In the genomic region with DNA sequence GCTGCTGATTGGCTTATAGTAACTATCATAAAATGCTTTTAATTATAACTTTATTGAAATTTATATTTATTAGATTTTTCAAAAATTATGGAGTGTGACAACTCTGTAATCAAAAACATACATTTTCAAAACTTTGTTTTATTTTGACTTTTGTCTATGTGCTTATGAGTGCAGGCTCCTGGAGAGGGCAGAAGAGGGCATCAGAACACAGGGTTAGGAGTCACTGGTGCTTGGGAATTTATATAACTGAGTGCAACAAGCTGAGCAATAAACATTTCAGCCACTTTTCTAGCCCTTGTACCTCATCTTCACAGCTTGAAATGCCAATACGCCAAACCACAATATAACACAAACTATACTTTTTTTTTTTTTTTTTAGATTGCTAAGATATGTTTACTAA, we compare ENCODE assay signal across 18 mouse cellular contexts.
DNase-seq lines count a peak whose midpoint lies in the region; ATAC-seq and TF ChIP-seq lines count a peak whose summit lies in the region.
"Had no signal": no experiment of that assay in that cellular context is flagged by ENCODE, and none has a peak within 500 bp of the region (broad histone marks: within the 10 kb centered on the region; RNA-seq: fewer than 3 reads in every experiment).

No protein-coding gene starts in this region.

- H3K9me3 ChIP-seq in forebrain, postnatal 0 days (ENCODE audit: low read length): no peaks in the 10 kb centered on the region
- no peaks in the 10 kb centered on the region for H3K9me3 ChIP-seq in forebrain, embryonic 11.5 days (ENCODE audit: control insufficient read depth, low read length)
- H3K9me3 ChIP-seq in midbrain, embryonic 11.5 days (ENCODE audit: control insufficient read depth, low read length): no peaks in the 10 kb centered on the region
- H3K9me3 ChIP-seq in midbrain, embryonic 16.5 days (replicated peaks; ENCODE audit: control insufficient read depth, low read length, poor library complexity, severe bottlenecking): no peaks in the 10 kb centered on the region
- no peaks in the 10 kb centered on the region for H3K9me3 ChIP-seq in ES-E14 (ENCODE audit: control insufficient read depth, insufficient read depth, low read depth, low read length)
- H3K9me3 ChIP-seq: heart, embryonic 15.5 days; hindbrain, embryonic 13.5 days; lung, embryonic 15.5 days had no signal

- peak; percentile 22; the same call in 1 of the 2 replicates for TF ChIP-seq CTCF in forebrain, postnatal 0 days (IDR thresholded peaks at IDR 0.05; ENCODE audit: low read depth)
- TF ChIP-seq CTCF in embryonic fibroblast, embryonic 13.5 days (IDR thresholded peaks at IDR 0.05; ENCODE audit: borderline replicate concordance, insufficient read depth, low read length): 0 out of 2 replicates have a peak, but pooled peaks have one; percentile 10

- H3K4me3 ChIP-seq in forebrain, postnatal 0 days (ENCODE audit: low read depth, low read length): no peak overlapping the region
- H3K4me3 ChIP-seq in forebrain, embryonic 11.5 days (ENCODE audit: low read depth, low read length): no peak overlapping the region
- no peak overlapping the region for H3K4me3 ChIP-seq in midbrain, embryonic 11.5 days (ENCODE audit: low read depth, low read length)
- H3K4me3 ChIP-seq in midbrain, embryonic 16.5 days (ENCODE audit: low read depth, low read length): no peak overlapping the region
- H3K4me3 ChIP-seq in ES-E14 (ENCODE audit: insufficient read depth in 1 of 2, low read depth in 1 of 2, low read length in 2 of 2, poor library complexity in 1 of 2, severe bottlenecking in 1 of 2): no peak overlapping the region
- no peak overlapping the region for H3K4me3 ChIP-seq in embryonic fibroblast, embryonic 13.5 days (ENCODE audit: insufficient read depth, low read length)
- H3K4me3 ChIP-seq: heart, embryonic 15.5 days; hindbrain, embryonic 13.5 days; lung, embryonic 15.5 days; myocyte had no signal

- in situ Hi-C loops in ES-E14 (cut with MboI; ENCODE audit: low sequenced_read_pairs in 2 of 2, unreplicated experiment in 2 of 2): loop anchor here in 1 of 2 experiments (25.0 kb wide), 1 partner anchor 567 kb away; a partner anchor contains a TSS

- H3K4me2 ChIP-seq in forebrain, postnatal 0 days (ENCODE audit: low read depth): no peak overlapping the region
- no peak overlapping the region for H3K4me2 ChIP-seq in forebrain, embryonic 11.5 days (ENCODE audit: low read depth, low read length, severe bottlenecking)
- no peak overlapping the region for H3K4me2 ChIP-seq in midbrain, embryonic 11.5 days
- no peak overlapping the region for H3K4me2 ChIP-seq in midbrain, embryonic 16.5 days (ENCODE audit: low read length)
- H3K4me2 ChIP-seq: heart, embryonic 15.5 days; hindbrain, embryonic 13.5 days; liver, embryonic 11.5 days; lung, embryonic 15.5 days had no signal

- no peaks in the 10 kb centered on the region for H3K36me3 ChIP-seq in forebrain, postnatal 0 days (ENCODE audit: insufficient read depth)
- H3K36me3 ChIP-seq in forebrain, embryonic 11.5 days (ENCODE audit: control insufficient read depth, insufficient read depth, low read length): no peaks in the 10 kb centered on the region
- H3K36me3 ChIP-seq in midbrain, embryonic 11.5 days (ENCODE audit: control insufficient read depth, insufficient read depth, low read length): no peaks in the 10 kb centered on the region
- H3K36me3 ChIP-seq in midbrain, embryonic 16.5 days (ENCODE audit: control insufficient read depth, insufficient read depth, low read length): no peaks in the 10 kb centered on the region
- H3K36me3 ChIP-seq in ES-E14 (ENCODE audit: control insufficient read depth, insufficient read depth, low read length, poor library complexity, severe bottlenecking): no peaks in the 10 kb centered on the region
- H3K36me3 ChIP-seq: heart, embryonic 15.5 days; hindbrain, embryonic 13.5 days; lung, embryonic 15.5 days had no signal

- TF ChIP-seq POLR2A in embryonic fibroblast, embryonic 13.5 days (IDR thresholded peaks at IDR 0.05; ENCODE audit: low read depth, low read length): no peak

- 70% methylated on average over 1 of the region's 1 CpGs for WGBS in forebrain, postnatal 0 days
- 91% methylated on average over 1 of the region's 1 CpGs for WGBS in forebrain, embryonic 11.5 days
- WGBS in midbrain, embryonic 11.5 days: 77% methylated on average over 1 of the region's 1 CpGs
- 76% methylated on average over 1 of the region's 1 CpGs for WGBS in midbrain, embryonic 16.5 days

- no peak for DNase-seq in forebrain, postnatal 0 days
- DNase-seq in forebrain, embryonic 11.5 days (ENCODE audit: low spot score): no peak
- no peak for DNase-seq in midbrain, embryonic 11.5 days (ENCODE audit: low spot score, missing footprints)
- no peak for DNase-seq in ES-E14 (ENCODE audit: low read depth, low spot score)
- no peak for DNase-seq in heart, adult 11 months
- DNase-seq in gastrocnemius, postnatal 4 days (ENCODE audit: low spot score in 2 of 2): no peak
- DNase-seq: cerebellum, adult 11 months; kidney, postnatal 25 days; left cerebral cortex, postnatal 4 days; thymus, postnatal 4 days had no signal

- no peak overlapping the region for H3K27ac ChIP-seq in forebrain, postnatal 0 days (ENCODE audit: low read depth, low read length)
- H3K27ac ChIP-seq in forebrain, embryonic 11.5 days (ENCODE audit: low read depth, low read length): no peak overlapping the region
- no peak overlapping the region for H3K27ac ChIP-seq in midbrain, embryonic 11.5 days (ENCODE audit: low read depth, low read length)
- no peak overlapping the region for H3K27ac ChIP-seq in midbrain, embryonic 16.5 days (ENCODE audit: low read length)
- no peak overlapping the region for H3K27ac ChIP-seq in ES-E14 (ENCODE audit: insufficient read depth, low read depth, low read length, poor library complexity, severe bottlenecking)
- H3K27ac ChIP-seq in embryonic fibroblast, embryonic 13.5 days (ENCODE audit: insufficient read depth, low read length): no peak overlapping the region
- H3K27ac ChIP-seq: heart, embryonic 15.5 days; hindbrain, embryonic 13.5 days; lung, embryonic 15.5 days had no signal

- H3K27me3 ChIP-seq in forebrain, postnatal 0 days (ENCODE audit: insufficient read depth, low read length): no peaks in the 10 kb centered on the region
- no peaks in the 10 kb centered on the region for H3K27me3 ChIP-seq in forebrain, embryonic 11.5 days (ENCODE audit: control insufficient read depth, insufficient read depth, low read length)
- H3K27me3 ChIP-seq in midbrain, embryonic 11.5 days (ENCODE audit: control insufficient read depth, insufficient read depth, low read length): no peaks in the 10 kb centered on the region
- no peaks in the 10 kb centered on the region for H3K27me3 ChIP-seq in midbrain, embryonic 16.5 days (ENCODE audit: control insufficient read depth, insufficient read depth, low read depth, low read length)
- H3K27me3 ChIP-seq: heart, embryonic 15.5 days; hindbrain, embryonic 13.5 days; lung, embryonic 15.5 days had no signal

- ATAC-seq in forebrain, postnatal 0 days: no peak
- no peak for ATAC-seq in forebrain, embryonic 11.5 days (replicated peaks; ENCODE audit: low FRiP score)
- ATAC-seq in midbrain, embryonic 11.5 days (ENCODE audit: low FRiP score): peak; percentile 70
- ATAC-seq in midbrain, embryonic 16.5 days: no peak
- ATAC-seq: intestine, postnatal 0 days had no signal

- no peak overlapping the region for H3K9ac ChIP-seq in forebrain, postnatal 0 days
- no peak overlapping the region for H3K9ac ChIP-seq in forebrain, embryonic 11.5 days (ENCODE audit: low read length)
- H3K9ac ChIP-seq in midbrain, embryonic 11.5 days (ENCODE audit: low read length): no peak overlapping the region
- H3K9ac ChIP-seq in midbrain, embryonic 16.5 days (ENCODE audit: low read depth, low read length): no peak overlapping the region
- no peak overlapping the region for H3K9ac ChIP-seq in ES-E14 (ENCODE audit: insufficient read depth, low read depth, low read length, poor library complexity, severe bottlenecking)
- H3K9ac ChIP-seq: heart, embryonic 15.5 days; hindbrain, embryonic 13.5 days; lung, embryonic 15.5 days had no signal

- H3K4me1 ChIP-seq in forebrain, postnatal 0 days (ENCODE audit: insufficient read depth): no peaks in the 10 kb centered on the region
- H3K4me1 ChIP-seq in forebrain, embryonic 11.5 days (replicated peaks; ENCODE audit: control insufficient read depth, insufficient read depth, low read length): no peaks in the 10 kb centered on the region
- no peaks in the 10 kb centered on the region for H3K4me1 ChIP-seq in midbrain, embryonic 11.5 days (ENCODE audit: control insufficient read depth, insufficient read depth, low read length)
- no peaks in the 10 kb centered on the region for H3K4me1 ChIP-seq in midbrain, embryonic 16.5 days (ENCODE audit: control insufficient read depth, insufficient read depth, low read length)
- no peaks in the 10 kb centered on the region for H3K4me1 ChIP-seq in ES-E14 (ENCODE audit: control insufficient read depth in 2 of 2, insufficient read depth in 2 of 2, low read length in 2 of 2, poor library complexity in 1 of 2)
- no peaks in the 10 kb centered on the region for H3K4me1 ChIP-seq in embryonic fibroblast, embryonic 13.5 days (ENCODE audit: control insufficient read depth, insufficient read depth, low read length)
- H3K4me1 ChIP-seq: heart, embryonic 15.5 days; hindbrain, embryonic 13.5 days; lung, embryonic 15.5 days had no signal

TF ChIP-seq in ES-E14, 5 proteins besides CTCF, POLR2A, EP300 and RAD21:
- TF ChIP-seq CHD2 (IDR thresholded peaks at IDR 0.05; ENCODE audit: low read depth, low read length): no peak
- no peak for TF ChIP-seq HCFC1 (IDR thresholded peaks at IDR 0.05; ENCODE audit: borderline replicate concordance, insufficient read depth, low read length)
- no peak for TF ChIP-seq MAFK (IDR thresholded peaks at IDR 0.05; ENCODE audit: insufficient read depth, low read depth, low read length)
- TF ChIP-seq ZC3H11A (IDR thresholded peaks at IDR 0.05; ENCODE audit: borderline replicate concordance, low read depth, low read length): peak; percentile 91
TF ChIP-seq in ES-E14: peak in this region for 1.
